Mouse (Mus musculus) midbrain, embryonic 14.5 days (tissue): ENCODE data around the gene Rab3a. TPM values are rescaled to one million over a fixed set of nuclear protein-coding genes. Genes with fewer than 3 reads are reported as not detected.
A peak's percentile ranks its signal among the peaks of the same experiment; 100 is the strongest.

Experiments
- ATAC-seq: fragments of 200-750 bp; cut with Nextera tagmentation; 2 replicates; pipeline ENCODE4 v1.8.0; 2017; ENCODE audit warnings: moderate number of reproducible peaks, moderate library complexity; ENCODE audit not compliant: low FRiP score, low TSS enrichment
- DNase-seq: peaks from one replicate; pipeline ENCODE4 v3.0.0-alpha.2; 2015
- H3K27ac ChIP-seq: fragments of 300-500 bp; sonication (generic); replicated peaks from 2 replicates; pipeline ENCODE4 v1.5.1; 2014; ENCODE audit warnings: mild to moderate bottlenecking, low read depth, low read length, moderate library complexity
- H3K27me3 ChIP-seq: fragments of 300-500 bp; sonication (generic); 2 replicates; pipeline ENCODE4 v1.6.1; 2014; ENCODE audit warnings: low read length, control low read depth, mixed read lengths; ENCODE audit not compliant: control insufficient read depth, insufficient read depth
- H3K36me3 ChIP-seq: fragments of 300-500 bp; sonication (generic); 2 replicates; pipeline ENCODE4 v1.6.1; 2014; ENCODE audit warnings: low read length, control low read depth; ENCODE audit not compliant: control insufficient read depth, insufficient read depth
- H3K4me1 ChIP-seq: fragments of 300-500 bp; sonication (generic); 2 replicates; pipeline ENCODE4 v1.6.1; 2014; ENCODE audit warnings: mild to moderate bottlenecking, antibody characterized with exemption, low read length, control low read depth; ENCODE audit not compliant: control insufficient read depth, insufficient read depth
- H3K4me2 ChIP-seq: fragments of 300-500 bp; sonication (generic); 2 replicates; pipeline ENCODE4 v1.6.1; 2014; ENCODE audit warnings: mild to moderate bottlenecking, low read length, moderate library complexity
- H3K4me3 ChIP-seq: fragments of 300-500 bp; sonication (generic); replicated peaks from 2 replicates; pipeline ENCODE4 v1.5.1; 2014; ENCODE audit warnings: low read depth, low read length
- H3K9ac ChIP-seq: fragments of 300-500 bp; sonication (generic); replicated peaks from 2 replicates; pipeline ENCODE4 v1.6.1; 2014; ENCODE audit warnings: mild to moderate bottlenecking, low read length, moderate library complexity
- H3K9me3 ChIP-seq: fragments of 300-500 bp; sonication (generic); 2 replicates; pipeline ENCODE4 v1.6.1; 2016; ENCODE audit warnings: low read length, control low read depth, mixed read lengths; ENCODE audit not compliant: control insufficient read depth
- WGBS: fragments of 180-500 bp; shearing (Covaris S2); extraction: QIAGEN DNeasy Blood & Tissue Kit; methylation state at CpG from one replicate; pipeline ENCODE4 v1.1.7; 2014; 5-methylcytosine and 5-hydroxymethylcytosine counted together
- polyA plus RNA-seq: library from polyadenylated mRNA; unstranded; fragments of >200 nt; fragmentation: Nextera tagmentation; extraction: Ambion mirVana; gene quantifications from 2 replicates; pipeline ENCODE4 v1.2.1, GENCODE M21; 2014

Rab3a gene
- polyA plus RNA-seq, 1 experiment from 2014 or later, result 407 TPM

DNA sequence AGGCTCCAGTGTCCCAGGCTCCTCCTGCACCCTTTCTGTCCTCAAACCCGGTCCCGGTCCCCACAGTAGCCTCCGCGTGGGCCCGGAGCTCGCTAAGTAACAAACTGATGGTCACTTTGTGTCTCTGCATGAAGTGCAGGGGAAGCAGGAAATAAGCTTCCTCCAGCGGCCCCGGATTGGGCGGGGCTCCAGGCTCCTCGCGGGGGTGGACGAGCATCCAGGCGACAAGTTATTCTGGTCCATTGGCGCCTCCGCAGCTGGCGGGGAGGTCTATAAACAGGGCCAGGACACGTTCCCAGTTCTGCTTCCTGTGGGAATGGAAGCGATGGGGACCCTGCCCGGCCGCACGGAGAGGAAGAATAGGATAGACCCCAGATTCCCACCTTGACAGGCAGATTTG lies 1.3 kb upstream of the Rab3a start:
- no peaks in the 10 kb centered on the region for H3K27me3 ChIP-seq
- no peak overlapping the region for H3K4me3 ChIP-seq
- DNase-seq (no peak), ATAC-seq (no peak)
- 37% methylated on average over 21 of the region's 21 CpGs for WGBS
- no peak overlapping the region for H3K27ac ChIP-seq
- H3K36me3 ChIP-seq, result peaks cover 23% of the 10 kb centered on the region
- H3K4me1 ChIP-seq, result peaks cover 11% of the 10 kb centered on the region
- no peak overlapping the region for H3K4me2 ChIP-seq
- no peak overlapping the region for H3K9ac ChIP-seq
- no peaks in the 10 kb centered on the region for H3K9me3 ChIP-seq

DNA sequence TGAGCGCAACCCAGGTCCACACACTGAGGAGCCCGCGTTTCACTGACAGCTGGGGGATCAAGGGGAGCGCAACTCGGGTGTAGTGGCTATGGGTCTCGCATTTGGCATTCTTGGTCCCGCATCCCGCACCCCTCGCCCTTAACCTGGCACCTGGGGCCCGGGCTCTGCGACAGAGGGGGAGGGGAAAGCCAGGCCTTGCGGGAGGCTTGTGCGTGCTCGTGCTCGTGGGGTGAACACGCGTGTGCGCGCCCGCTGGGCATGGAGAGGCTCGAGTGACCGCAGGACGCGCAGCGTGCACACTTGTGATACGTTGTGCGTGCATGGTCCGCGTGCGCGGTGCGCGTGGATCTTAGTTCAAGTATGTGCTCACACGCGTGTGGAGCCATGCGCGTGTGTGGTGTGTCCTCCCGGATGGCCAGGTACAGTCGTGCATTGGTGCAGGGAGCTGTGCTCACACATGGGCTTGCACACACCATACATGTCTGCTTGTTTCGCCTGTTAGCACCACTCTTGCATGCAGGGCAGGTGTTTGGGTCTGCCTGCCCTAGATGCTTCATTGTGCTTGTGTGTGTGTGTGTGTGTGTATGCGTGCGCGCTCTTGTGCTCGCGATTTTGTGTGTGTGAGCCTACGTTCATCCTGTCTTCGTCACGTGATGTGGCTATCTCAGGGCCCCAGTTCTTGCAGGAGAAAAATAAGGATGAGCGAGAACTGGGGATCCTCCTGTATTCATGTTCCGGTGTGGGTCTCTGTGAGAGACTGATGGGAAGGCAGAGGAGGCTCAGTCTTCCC lies 587 bp downstream of the Rab3a start:
- peak overlapping the region; percentile 91 for H3K27ac ChIP-seq
- peaks cover 32% of the 10 kb centered on the region for H3K36me3 ChIP-seq
- peaks cover 19% of the 10 kb centered on the region for H3K4me1 ChIP-seq
- peak; percentile 88 for DNase-seq
- peak overlapping the region; percentile 76 for H3K4me3 ChIP-seq
- 15% methylated on average over 50 of the region's 50 CpGs for WGBS
- H3K27me3 ChIP-seq, result no peaks in the 10 kb centered on the region
- H3K9ac ChIP-seq, result peak overlapping the region; percentile 83
- peak; percentile 53 for ATAC-seq
- H3K4me2 ChIP-seq, result peak overlapping the region; percentile 81
- no peaks in the 10 kb centered on the region for H3K9me3 ChIP-seq

DNA sequence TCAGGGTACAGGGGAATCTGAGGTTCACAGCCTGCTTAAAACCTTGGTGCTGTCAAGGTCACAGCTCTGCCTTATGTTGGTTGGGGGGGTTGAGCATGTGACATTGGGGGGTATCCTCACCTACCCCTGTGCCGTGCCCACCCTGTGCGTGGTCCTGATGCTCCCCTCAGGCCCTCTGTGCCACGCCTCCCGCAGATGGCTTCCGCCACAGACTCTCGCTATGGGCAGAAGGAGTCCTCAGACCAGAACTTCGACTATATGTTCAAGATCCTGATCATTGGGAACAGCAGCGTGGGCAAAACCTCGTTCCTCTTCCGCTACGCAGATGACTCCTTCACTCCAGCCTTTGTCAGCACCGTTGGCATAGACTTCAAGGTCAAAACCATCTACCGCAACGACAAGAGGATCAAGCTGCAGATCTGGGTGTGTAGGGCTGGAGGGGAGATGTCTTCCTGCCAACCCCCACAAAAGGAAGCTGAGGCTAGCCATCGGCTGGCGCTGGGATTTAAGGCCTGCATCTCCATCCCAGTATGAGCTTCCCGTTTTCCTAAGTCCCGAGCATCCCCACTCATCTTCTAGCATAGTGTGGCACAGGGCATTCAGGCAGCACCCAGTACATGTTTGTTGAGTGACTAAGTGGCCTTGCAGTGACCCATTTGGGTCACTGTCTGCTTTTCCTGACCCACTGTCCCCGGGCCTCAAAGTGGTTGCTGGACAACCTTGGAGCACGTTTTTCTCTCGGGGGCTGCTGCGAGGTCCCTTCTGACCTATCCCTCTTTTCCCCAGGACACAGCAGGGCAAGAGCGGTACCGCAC lies 1.4 kb downstream of the Rab3a start:
- Histone ChIP-seq H3K4me3 (peak overlapping the region; percentile 76), H3K4me2 (peak overlapping the region; percentile 81), H3K27ac (no peak overlapping the region), H3K9me3 (no peaks in the 10 kb centered on the region), H3K36me3 (peaks cover 32% of the 10 kb centered on the region), H3K27me3 (no peaks in the 10 kb centered on the region), H3K4me1 (peaks cover 21% of the 10 kb centered on the region), H3K9ac (peak overlapping the region; percentile 83)
- ATAC-seq (no peak), DNase-seq (no peak)
- 85% methylated on average over 24 of the region's 24 CpGs for WGBS

DNA sequence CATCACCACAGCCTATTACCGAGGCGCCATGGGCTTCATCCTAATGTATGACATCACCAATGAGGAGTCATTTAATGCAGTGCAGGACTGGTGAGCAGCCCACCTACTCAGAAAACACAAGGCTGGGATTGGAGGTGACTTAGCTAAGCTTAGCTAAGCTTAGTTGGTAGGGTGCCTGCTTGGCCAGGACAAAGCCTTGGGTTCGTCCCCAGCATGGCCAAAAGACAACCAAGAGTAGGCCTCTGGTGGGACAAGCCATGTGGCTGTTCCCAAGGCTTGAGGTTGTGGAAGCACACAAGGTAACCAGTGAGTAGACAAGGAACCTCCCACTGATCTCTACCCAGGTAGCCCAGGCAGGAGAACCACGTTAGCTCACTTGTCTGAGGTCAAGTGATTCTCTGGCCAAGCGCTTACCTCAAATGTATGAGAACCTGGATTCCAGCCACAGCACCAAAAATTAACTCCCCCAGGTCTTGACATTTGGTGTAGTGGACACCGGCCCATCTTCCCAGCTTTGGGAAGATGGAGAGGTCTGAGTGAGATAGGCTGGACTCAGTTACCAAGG lies 2.1 kb downstream of the Rab3a start:
- ATAC-seq, result no peak
- Histone ChIP-seq H3K9me3 (no peaks in the 10 kb centered on the region), H3K4me2 (no peak overlapping the region), H3K4me1 (peaks cover 25% of the 10 kb centered on the region), H3K9ac (no peak overlapping the region), H3K27ac (no peak overlapping the region), H3K36me3 (peaks cover 32% of the 10 kb centered on the region), H3K4me3 (no peak overlapping the region), H3K27me3 (no peaks in the 10 kb centered on the region)
- no peak for DNase-seq
- WGBS, result 93% methylated on average over 6 of the region's 6 CpGs

DNA sequence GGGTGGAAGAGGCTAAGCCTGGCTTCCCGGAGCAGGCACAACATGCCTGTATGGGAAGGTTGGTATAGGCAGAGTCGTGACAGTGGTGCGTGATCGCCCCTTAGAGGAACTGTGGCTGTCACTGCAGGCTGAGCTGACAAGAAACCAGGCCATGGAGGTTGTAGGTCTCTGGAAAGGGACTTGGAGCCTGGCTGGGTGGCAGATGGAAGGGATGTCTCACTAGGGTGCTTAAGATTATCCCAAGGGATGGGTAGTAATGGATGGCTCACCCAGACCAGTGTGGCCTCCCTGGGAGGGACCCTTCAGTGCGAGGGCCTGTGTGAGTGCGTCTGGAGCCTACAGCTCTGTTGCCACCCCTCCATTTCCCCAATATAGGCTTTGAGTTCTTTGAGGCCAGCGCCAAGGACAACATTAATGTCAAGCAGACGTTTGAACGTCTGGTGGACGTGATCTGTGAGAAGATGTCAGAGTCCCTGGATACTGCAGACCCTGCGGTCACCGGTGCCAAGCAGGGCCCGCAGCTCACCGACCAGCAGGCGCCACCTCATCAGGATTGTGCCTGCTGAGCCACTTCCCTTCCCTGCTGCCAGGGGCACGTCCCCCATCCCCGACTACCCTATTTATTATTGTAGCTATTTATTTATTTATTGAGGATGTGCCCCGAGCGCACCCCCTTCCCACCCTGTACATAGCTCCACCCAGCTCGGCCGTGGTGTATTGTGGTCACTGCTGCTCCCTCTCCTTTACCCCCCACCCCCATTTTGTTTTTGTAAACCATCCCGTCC lies 3.2 kb downstream of the Rab3a start:
- no peak overlapping the region for H3K9ac ChIP-seq

DNA sequence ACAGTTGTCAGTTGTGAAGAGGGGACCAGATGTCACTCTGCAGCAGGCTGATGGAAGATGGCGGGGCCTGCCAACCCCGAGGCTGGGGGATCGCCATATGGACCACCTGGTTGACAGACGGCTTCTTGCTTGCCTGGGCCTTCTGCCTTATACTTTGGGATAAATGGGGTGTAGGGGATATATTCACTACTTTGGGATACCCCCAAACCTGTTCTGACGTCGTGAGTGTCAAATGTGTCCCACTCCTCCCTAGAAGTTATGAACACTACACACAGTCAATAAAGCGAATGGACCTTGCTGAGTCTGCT lies 3.8 kb downstream of the Rab3a start:
- 82% methylated on average over 7 of the region's 7 CpGs for WGBS
- peaks cover 25% of the 10 kb centered on the region for H3K4me1 ChIP-seq
- no peak for DNase-seq

More for the DNA sequence above, 3.2 kb downstream of the Rab3a start:
- ATAC-seq, result no peak
- 71% methylated on average over 22 of the region's 22 CpGs for WGBS
- peaks cover 25% of the 10 kb centered on the region for H3K4me1 ChIP-seq
- no peak overlapping the region for H3K4me3 ChIP-seq
- H3K36me3 ChIP-seq, result peaks cover 32% of the 10 kb centered on the region
- H3K4me2 ChIP-seq, result no peak overlapping the region
- H3K27me3 ChIP-seq, result no peaks in the 10 kb centered on the region
- DNase-seq, result no peak
- H3K27ac ChIP-seq, result no peak overlapping the region
- no peaks in the 10 kb centered on the region for H3K9me3 ChIP-seq

DNA sequence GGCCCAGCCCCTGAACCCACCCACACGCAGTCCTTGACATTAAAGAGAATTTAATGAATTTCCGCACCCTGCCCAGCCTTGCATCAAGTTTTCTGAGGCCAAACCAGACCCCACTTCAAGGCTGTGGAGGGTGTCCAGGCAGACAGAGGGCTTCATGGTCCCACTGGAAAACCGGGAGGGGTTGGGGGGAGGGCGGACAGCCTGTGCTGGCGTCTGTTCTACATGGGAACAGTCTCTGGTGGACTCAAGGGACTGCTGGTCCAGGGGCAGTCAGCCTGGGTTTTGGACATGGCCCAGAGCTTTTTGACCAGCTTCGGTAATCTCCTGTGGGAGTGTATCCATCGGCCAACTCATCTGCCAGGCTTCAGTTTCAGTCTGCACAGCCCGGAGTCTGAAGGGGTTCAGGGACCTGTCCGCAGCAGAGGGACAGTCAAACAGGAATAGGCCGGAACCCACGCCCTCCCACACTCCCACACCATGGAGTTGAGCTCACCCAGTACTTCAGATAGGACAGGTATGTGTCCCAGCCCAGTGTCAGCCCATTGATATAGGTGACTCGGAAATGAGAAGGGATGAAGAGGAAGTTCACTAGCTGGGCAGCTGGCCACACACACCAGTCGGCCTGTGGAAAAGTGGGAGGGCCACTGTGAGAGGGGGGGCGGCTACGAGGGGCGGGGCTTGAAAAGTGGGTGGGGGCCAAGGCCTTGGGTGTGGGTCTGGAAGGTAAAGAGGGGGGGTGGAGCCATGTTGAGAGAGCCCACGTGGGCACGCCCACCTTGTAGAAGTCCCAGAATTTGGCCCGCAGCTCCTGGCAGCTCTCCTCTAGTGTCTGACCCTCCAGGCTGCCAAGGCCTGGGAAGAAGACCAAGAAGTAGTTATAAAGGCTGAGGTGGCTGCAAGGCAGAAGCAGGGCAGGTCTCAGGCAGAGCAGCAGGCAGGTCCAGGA lies 4.4 kb downstream of the Rab3a start:
- Histone ChIP-seq H3K27me3 (no peaks in the 10 kb centered on the region), H3K36me3 (peaks cover 32% of the 10 kb centered on the region), H3K27ac (no peak overlapping the region), H3K4me3 (0 out of 2 replicates have a peak overlapping the region, but pooled peaks have one; percentile 60), H3K4me2 (no peak overlapping the region; the same call in 1 of the 2 replicates), H3K4me1 (peaks cover 25% of the 10 kb centered on the region), H3K9ac (no peak overlapping the region), H3K9me3 (no peaks in the 10 kb centered on the region)
- WGBS, result 72% methylated on average over 19 of the region's 19 CpGs
- ATAC-seq (no peak), DNase-seq (no peak)

More for the DNA sequence above, 3.8 kb downstream of the Rab3a start:
- ATAC-seq, result no peak
- Histone ChIP-seq H3K4me2 (no peak overlapping the region), H3K36me3 (peaks cover 32% of the 10 kb centered on the region), H3K4me3 (no peak overlapping the region), H3K9me3 (no peaks in the 10 kb centered on the region), H3K9ac (no peak overlapping the region), H3K27me3 (no peaks in the 10 kb centered on the region), H3K27ac (no peak overlapping the region)
